Mouse (Mus musculus): ENCODE measurements at regions not wholly inside any gene's neighbourhood (a gene's known extent, or its start where the extent isn't known, plus 50 kb on each side); places are given as distances from the start of the nearest gene placed in this dataset.
"Not testable (repeated sequence)": the region's sequence is repeated elsewhere in the genome, so short reads cannot be mapped to it uniquely, and the experiment has no call there.

DNA sequence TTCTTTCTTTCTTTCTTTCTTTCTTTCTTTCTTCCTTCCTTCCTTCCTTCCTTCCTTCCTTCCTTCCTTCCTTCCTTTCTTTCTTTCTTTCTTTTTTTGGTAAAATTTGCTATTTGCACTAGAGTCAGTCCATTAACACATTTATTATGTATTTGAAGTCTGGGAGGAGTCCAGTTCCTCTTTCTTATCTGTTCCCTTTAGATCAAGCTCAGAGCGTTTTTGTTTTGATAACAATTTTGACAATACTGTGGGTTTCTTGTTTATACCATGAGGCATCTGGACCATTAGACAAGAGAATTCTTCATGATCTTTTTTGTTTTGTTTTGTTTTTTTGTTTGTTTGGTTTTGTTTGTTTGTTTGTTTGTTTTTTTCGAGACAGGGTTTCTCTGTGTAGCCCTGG, 52.3 kb upstream of the Cttnbp2 start:
- not testable (repeated sequence) for H3K4me1 ChIP-seq (replicated peaks); H3K4me2 ChIP-seq; H3K4me3 ChIP-seq; H3K9ac ChIP-seq; H3K27ac ChIP-seq (replicated peaks); H3K27me3 ChIP-seq; H3K36me3 ChIP-seq; ATAC-seq (ENCODE audit: low FRiP score, low read depth); H3K9me3 ChIP-seq
- 87% methylated on average over 2 of the region's 2 CpGs for WGBS

GRCm38 (mm10) chr6:18569221-18569620, 54.6 kb upstream of the Cttnbp2 start:
- Histone ChIP-seq H3K27ac (replicated peaks) (no peak overlapping the region), H3K9ac (no peak overlapping the region), H3K9me3 (no peaks in the 10 kb centered on the region), H3K4me2 (no peak overlapping the region), H3K36me3 (no peaks in the 10 kb centered on the region), H3K27me3 (no peaks in the 10 kb centered on the region), H3K4me3 (no peak overlapping the region), H3K4me1 (replicated peaks) (no peaks in the 10 kb centered on the region)
- ATAC-seq (ENCODE audit: low FRiP score, low read depth), result no peak
- WGBS, result 69% methylated on average over 2 of the region's 2 CpGs

- Histone ChIP-seq H3K4me1 (replicated peaks) (no peaks in the 10 kb centered on the region), H3K4me2 (no peak overlapping the region), H3K27me3 (no peaks in the 10 kb centered on the region), H3K4me3 (no peak overlapping the region), H3K9me3 (no peaks in the 10 kb centered on the region), H3K36me3 (no peaks in the 10 kb centered on the region), H3K27ac (replicated peaks) (no peak overlapping the region), H3K9ac (no peak overlapping the region)
- ATAC-seq (ENCODE audit: low FRiP score, low read depth), result 0 out of 2 replicates have a peak, but pooled peaks have one; percentile 45
Observed at GRCm38 (mm10) chr6:18578501-18578900, 63.9 kb upstream of the Cttnbp2 start.

- H3K36me3 ChIP-seq, result no peaks in the 10 kb centered on the region
- ATAC-seq (ENCODE audit: low FRiP score, low read depth), result no peak
- no peak overlapping the region for H3K4me2 ChIP-seq
- H3K9me3 ChIP-seq, result no peaks in the 10 kb centered on the region
- no peak overlapping the region for H3K4me3 ChIP-seq
- H3K27ac ChIP-seq (replicated peaks), result no peak overlapping the region
- H3K27me3 ChIP-seq, result no peaks in the 10 kb centered on the region
- no peak overlapping the region for H3K9ac ChIP-seq
- H3K4me1 ChIP-seq (replicated peaks), result no peaks in the 10 kb centered on the region
Observed at GRCm38 (mm10) chr6:18589436-18589835, 74.8 kb upstream of the Cttnbp2 start.

- Histone ChIP-seq H3K27ac (replicated peaks) (no peak overlapping the region), H3K36me3 (no peaks in the 10 kb centered on the region), H3K4me1 (replicated peaks) (0 out of 2 replicates have a peak, but pooled peaks cover 2% of the 10 kb centered on the region), H3K4me2 (no peak overlapping the region), H3K27me3 (no peaks in the 10 kb centered on the region), H3K9ac (no peak overlapping the region), H3K9me3 (no peaks in the 10 kb centered on the region), H3K4me3 (no peak overlapping the region)
- 57% methylated on average over 5 of the region's 5 CpGs for WGBS
- ATAC-seq (ENCODE audit: low FRiP score, low read depth), result no peak
Observed at GRCm38 (mm10) chr6:18596680-18597079, 82.0 kb upstream of the Cttnbp2 start.

DNA sequence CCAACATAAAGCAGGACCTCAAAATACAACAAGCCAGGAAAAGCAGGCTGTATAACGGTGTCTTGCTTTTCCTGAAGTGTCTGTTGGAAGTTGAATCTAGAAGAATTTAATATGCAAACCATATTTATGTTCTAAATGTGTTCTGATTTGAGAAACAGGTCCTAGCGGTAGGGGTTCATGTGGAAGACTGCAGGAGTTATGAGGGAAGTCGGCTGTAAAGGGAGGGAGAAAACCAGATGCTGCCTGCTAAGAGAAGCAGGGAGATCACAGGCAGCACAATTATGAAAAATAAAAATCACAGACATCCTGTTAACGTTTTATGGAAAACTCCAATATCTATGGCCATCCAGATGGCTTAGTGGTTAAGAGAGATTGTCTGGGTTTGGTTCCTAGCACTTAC, 85.0 kb upstream of the Cttnbp2 start:
- H3K27ac ChIP-seq (replicated peaks), result no peak overlapping the region

DNA sequence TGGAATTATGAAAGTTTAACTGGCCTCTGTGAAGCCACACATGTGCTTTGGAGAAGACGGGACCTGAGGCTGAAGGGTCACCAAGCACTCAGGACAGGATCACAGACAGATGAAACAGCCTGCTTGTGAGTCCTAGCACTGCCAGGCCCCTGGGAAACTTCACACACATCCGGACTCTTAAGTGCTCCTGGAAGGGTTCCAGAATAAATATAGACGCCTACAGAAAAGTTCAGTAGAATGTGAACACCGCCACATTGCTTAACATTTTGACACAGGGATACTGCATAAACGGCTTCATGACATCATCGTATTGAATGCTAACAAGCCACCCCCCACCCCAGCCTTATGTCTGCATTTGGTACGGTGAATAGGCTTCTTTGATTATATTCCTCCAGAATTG, 87.3 kb upstream of the Cttnbp2 start:
- Histone ChIP-seq H3K27me3 (no peaks in the 10 kb centered on the region), H3K4me3 (no peak overlapping the region), H3K27ac (replicated peaks) (no peak overlapping the region), H3K9me3 (no peaks in the 10 kb centered on the region), H3K36me3 (no peaks in the 10 kb centered on the region), H3K4me1 (replicated peaks) (0 out of 2 replicates have a peak, but pooled peaks cover 2% of the 10 kb centered on the region), H3K9ac (no peak overlapping the region), H3K4me2 (no peak overlapping the region)
- ATAC-seq (ENCODE audit: low FRiP score, low read depth), result no peak
- WGBS, result 70% methylated on average over 7 of the region's 7 CpGs

More for the DNA sequence above, 85.0 kb upstream of the Cttnbp2 start:
- Histone ChIP-seq H3K9me3 (no peaks in the 10 kb centered on the region), H3K4me1 (replicated peaks) (0 out of 2 replicates have a peak, but pooled peaks cover 2% of the 10 kb centered on the region), H3K4me3 (no peak overlapping the region), H3K4me2 (no peak overlapping the region), H3K36me3 (no peaks in the 10 kb centered on the region), H3K27me3 (no peaks in the 10 kb centered on the region), H3K9ac (no peak overlapping the region)
- 70% methylated on average over 4 of the region's 4 CpGs for WGBS
- ATAC-seq (ENCODE audit: low FRiP score, low read depth), result no peak

- 61% methylated on average over 6 of the region's 6 CpGs for WGBS
Observed at GRCm38 (mm10) chr6:18621372-18622262, 107.0 kb upstream of the Cttnbp2 start.

DNA sequence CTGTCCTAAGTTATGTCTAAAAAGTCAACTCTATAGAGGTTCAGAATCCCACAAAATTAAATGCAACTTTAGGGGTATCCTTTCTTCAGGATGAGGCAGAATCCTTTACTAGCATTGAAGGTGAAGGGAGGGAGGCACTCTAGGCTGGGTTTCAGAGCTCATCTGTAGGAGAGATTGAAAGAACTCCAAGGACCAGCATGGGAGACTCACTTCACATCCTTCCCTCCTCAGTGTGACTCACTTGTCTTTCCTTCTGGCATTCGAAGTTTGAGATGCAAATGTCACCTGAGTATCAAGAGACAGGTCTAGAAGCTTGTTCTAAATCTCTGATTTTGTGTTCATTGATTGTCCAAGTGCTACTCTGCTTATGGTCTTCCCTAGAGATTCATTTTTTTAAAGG, 113.9 kb upstream of the Cttnbp2 start:
- no peak overlapping the region for H3K9ac ChIP-seq
- WGBS, result 64% methylated on average over 1 of the region's 1 CpGs
- no peak overlapping the region for H3K4me3 ChIP-seq
- no peak overlapping the region for H3K27ac ChIP-seq (replicated peaks)
- H3K4me1 ChIP-seq (replicated peaks), result no peaks in the 10 kb centered on the region
- no peaks in the 10 kb centered on the region for H3K36me3 ChIP-seq
- H3K9me3 ChIP-seq, result no peaks in the 10 kb centered on the region
- ATAC-seq (ENCODE audit: low FRiP score, low read depth), result no peak
- H3K27me3 ChIP-seq, result no peaks in the 10 kb centered on the region
- H3K4me2 ChIP-seq, result no peak overlapping the region

More at GRCm38 (mm10) chr6:18621372-18622262, 107.0 kb upstream of the Cttnbp2 start:
- Histone ChIP-seq H3K4me2 (no peak overlapping the region), H3K9me3 (no peaks in the 10 kb centered on the region), H3K9ac (no peak overlapping the region), H3K4me1 (replicated peaks) (no peaks in the 10 kb centered on the region), H3K36me3 (no peaks in the 10 kb centered on the region), H3K4me3 (no peak overlapping the region), H3K27ac (replicated peaks) (peak overlapping the region; percentile 26; the same call in 1 of the 2 replicates), H3K27me3 (no peaks in the 10 kb centered on the region)
- peak; percentile 65 for ATAC-seq (ENCODE audit: low FRiP score, low read depth)

DNA sequence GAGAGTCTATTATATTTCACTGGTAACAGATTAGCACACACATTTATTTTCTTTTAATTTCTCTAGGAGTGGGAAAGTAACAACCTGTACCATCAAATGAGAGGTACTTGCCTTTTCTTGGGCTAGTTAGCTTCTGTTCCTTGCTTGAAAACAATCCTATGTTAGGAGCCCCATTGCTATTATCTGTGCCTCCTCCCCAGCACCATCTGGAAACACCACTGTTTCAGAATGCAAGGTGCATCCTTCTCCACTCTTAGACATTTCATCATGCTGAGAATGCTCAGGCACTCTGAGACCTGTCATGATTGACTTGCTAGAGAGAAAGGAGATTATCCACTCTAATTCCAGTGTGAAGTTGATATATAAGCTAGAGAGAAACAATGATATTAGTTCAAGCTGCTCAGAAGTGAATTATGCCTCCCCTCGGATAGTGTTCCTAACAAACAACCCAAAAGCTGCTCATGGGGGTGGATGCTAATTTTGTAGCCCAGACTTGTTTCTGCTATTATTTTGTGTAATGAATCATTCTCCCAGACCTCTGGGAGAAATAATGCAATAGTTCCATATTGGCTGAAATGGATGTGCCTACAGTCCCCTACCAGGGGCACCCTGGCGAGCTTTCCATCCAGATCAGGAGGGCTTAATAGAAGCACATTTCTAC, 119.0 kb upstream of the Cttnbp2 start:
- no peak for ATAC-seq (ENCODE audit: low FRiP score, low read depth)
- Histone ChIP-seq H3K9ac (no peak overlapping the region), H3K36me3 (no peaks in the 10 kb centered on the region), H3K4me3 (no peak overlapping the region), H3K4me1 (replicated peaks) (no peaks in the 10 kb centered on the region), H3K9me3 (no peaks in the 10 kb centered on the region), H3K27me3 (no peaks in the 10 kb centered on the region), H3K27ac (replicated peaks) (no peak overlapping the region), H3K4me2 (no peak overlapping the region)
- 74% methylated on average over 2 of the region's 2 CpGs for WGBS

DNA sequence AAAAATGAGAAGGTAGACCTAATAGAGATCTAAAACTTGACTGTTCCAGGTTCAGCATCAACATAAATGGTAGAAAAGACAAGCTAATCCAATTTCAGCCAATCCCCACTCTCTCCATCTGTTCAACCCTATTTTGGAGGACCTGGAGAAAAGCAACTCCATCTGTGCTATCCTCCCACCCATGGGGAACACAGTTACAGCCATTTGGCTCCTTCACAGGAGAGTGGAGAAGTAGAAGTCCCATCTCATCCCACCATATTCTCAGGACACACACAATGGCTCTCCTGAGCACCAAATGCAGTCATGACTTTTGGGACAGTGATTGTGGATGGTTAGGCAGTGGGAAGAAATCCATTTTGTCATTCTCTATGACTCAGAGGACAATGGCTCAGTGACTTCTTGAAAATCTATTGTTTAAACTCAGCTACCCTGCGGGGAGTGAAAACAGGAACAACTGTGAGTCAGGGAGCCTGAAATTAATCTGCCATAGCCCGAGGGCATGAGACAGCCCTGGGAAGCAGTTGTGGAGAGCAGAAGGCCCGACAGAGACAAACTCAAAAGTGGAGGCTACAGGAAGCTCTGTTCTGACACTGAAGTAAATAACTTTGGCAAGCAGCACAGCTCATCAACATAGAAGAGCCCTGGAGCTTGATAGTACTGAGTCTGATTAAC, 125.2 kb upstream of the Cttnbp2 start:
- peak; percentile 74 for ATAC-seq (ENCODE audit: low FRiP score, low read depth)
- Histone ChIP-seq H3K9me3 (no peaks in the 10 kb centered on the region), H3K27ac (replicated peaks) (no peak overlapping the region), H3K4me2 (no peak overlapping the region), H3K4me1 (replicated peaks) (no peaks in the 10 kb centered on the region), H3K4me3 (no peak overlapping the region), H3K27me3 (no peaks in the 10 kb centered on the region), H3K9ac (no peak overlapping the region), H3K36me3 (no peaks in the 10 kb centered on the region)
- WGBS, result 8% methylated on average over 3 of the region's 3 CpGs

All from hindbrain, embryonic 15.5 days (tissue).